Mouse (Mus musculus) frontal cortex, adult (tissue): ENCODE data around the gene Chic2.

Source experiments
- ATAC-seq: cut with Nextera tagmentation; 2 replicates; pipeline ENCODE4 v1.9.2; 2017; ENCODE audit warnings: mild to moderate bottlenecking, moderate library complexity, mixed read lengths; ENCODE audit not compliant: low TSS enrichment

Chic2 gene

DNA sequence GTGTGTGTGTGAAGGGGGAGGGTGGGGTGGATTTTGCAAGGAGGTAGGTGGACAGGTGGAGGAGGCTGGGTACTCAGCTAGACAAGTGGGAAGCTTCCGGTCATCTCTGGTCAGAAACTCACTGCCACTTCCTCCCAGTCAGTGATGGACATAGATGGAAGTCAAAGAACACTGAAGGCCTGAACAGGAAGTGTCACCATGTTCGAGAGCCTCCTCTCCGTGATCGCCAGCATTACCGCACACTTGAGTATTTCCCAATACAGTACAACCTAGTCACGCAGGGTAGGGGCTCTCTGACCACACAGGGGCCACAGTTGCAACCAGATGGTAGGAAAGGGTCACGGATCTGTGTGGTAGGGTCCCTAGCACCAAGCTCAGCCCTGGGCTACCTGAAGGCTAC lies 69.1 kb downstream of the Chic2 start:
- ATAC-seq: no peak

GRCm38 (mm10) chr5:74974726-74975411 lies 69.7 kb downstream of the Chic2 start:
- no peak for ATAC-seq

GRCm38 (mm10) chr5:74974061-74974581 lies 70.5 kb downstream of the Chic2 start:
- ATAC-seq: no peak

DNA sequence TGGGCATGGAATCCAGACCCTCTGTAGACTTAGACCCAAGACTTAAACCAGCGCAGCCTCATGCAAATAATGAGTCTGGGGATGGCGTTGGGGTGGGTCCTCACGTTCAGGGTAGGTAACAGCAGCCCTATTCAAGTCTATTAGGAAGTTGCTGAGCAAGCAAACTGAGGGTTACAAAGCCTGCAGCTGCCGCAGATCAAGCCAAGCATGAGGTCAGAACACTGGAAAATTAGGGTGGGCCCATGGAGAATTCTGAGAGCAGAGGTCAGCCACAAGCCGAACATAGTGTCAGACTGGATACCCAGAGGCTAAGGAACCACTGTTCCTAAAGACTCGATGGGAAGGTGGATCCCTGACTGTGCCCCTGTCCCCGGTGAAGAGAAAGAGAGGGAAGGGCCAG lies 73.2 kb downstream of the Chic2 start:
- no peak for ATAC-seq

DNA sequence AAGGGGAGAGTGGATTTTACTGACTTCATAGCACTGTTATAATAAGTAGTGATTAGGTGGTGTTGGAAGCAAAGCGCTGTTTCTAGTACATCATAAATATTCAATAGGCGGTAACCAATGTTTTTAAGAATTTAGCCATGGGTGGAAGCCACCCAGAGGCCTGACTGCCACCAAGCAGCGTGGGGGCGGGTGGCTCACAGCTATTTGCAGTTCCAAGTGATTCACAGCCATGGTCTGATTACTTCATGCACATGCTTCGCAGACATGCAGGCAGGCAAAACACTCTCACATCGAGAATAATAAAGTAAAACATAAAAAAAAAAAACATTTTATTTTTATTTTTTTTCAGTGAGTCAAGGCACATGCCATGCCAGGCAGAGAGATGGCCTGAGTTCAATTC lies 75.2 kb downstream of the Chic2 start:
- ATAC-seq: no peak

DNA sequence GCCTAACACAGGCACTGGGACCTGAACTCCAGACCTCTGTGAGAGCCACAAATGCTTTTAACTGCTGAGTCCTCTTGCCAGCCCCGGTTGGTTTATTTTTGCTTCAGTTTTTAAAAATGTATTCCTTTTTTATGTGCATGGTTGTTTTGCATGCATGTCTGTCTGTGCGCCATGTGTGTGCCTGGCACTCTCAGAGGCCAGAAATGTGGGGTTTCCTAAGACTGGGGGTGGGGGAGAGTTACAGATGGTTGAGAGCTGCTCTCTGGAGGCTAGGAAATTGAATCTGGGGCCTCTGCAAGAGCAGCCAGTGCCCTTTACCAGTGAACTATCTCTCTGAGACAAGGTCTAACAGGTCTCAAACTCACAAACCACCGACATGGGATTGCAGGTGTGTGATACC lies 76.7 kb downstream of the Chic2 start:
- ATAC-seq: no peak

GRCm38 (mm10) chr5:74966891-74967290 lies 77.7 kb downstream of the Chic2 start:
- no peak for ATAC-seq

DNA sequence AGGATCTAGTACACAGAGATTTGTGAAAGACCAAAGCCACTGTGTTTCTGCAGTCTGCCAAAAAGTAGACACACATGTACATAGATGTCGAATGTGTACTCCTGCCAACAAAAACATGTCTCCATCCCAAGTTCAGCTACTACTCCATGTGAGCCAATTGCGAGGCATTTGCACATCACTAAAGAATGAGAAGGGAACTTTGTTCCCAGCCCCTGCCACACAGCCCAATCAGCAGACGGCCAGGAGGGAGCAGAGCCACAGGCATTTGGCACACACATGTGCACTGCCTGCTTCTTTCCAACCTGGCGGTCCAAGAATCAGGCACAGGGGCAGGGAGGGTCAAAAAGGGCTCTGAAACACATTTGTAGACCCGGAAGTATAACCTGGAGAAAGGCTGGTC lies 81.8 kb downstream of the Chic2 start:
- no peak for ATAC-seq

DNA sequence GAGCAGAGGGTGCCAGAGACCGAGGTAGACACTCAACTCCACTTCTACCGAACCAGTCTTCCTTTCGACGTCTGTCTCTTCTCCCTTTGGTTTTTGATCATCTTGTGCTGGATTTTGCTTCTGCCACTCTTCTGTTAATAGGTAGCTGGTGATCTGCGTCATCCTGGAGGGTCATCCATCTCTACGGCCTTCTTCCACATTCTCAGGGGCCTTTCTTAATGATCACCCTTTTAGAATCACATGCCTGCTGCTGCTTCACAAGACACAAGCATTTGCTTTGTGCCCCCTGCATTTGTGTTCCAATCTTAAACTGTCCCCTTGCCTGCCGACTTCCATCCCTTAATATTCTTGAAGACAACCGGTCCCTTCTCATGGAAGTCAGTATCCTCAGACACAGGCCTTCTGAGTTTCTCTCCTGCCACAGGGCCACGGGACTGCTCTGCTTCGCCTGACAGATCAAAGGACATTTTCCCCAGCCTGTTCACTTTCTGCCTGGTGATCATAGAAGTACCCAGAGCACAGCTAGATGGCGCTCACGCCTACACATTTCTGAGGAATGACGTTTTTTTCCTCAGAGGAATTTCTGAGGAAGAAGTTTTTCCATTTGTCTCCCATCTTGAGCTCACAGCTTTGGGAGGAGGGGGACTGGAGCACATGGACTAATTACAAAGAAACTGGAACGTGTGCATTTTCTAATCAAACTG lies 83.6 kb downstream of the Chic2 start:
- peak; percentile 79 for ATAC-seq

DNA sequence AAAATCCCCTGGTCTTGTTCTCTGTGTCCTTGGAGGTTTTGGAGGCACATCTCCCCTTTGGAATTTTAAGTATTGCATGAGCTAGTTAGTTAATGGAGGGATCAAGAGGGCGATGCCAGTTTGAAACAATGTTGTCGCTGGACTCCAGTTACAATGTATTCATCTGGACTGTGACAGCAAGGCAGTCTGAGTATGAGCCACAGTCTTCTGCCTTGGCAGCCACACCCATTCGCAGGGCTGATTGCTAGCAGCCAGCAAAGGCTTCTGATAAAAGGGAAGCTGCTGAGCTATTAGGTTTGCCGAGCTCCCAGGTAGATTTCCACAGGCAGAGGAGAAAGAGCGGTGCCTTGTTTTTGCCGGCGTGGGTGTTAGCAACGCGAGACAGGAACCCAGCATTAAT lies 84.3 kb downstream of the Chic2 start:
- ATAC-seq: no peak

GRCm38 (mm10) chr5:74957293-74958076 lies 87.1 kb downstream of the Chic2 start:
- ATAC-seq: no peak

GRCm38 (mm10) chr5:74956335-74956734 lies 88.2 kb downstream of the Chic2 start:
- ATAC-seq: no peak

DNA sequence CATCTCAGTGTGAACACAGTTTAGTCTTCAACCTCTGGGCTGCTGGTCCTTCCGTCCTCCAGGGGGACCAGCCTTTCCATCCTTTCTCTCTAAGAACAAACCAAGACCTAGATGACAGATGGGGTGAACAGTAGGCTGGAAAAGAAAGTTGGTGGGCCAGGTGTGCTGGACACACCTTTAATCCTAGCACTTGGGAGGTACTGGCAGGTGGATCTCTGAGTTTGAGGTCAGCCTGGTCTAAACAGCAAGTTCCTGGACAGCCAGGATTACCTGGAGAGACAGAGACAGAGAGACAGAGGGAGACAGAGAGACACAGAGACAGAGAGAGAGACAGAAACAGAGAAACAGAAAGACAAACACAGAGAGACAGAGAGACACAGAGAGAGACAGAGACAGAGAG lies 89.0 kb downstream of the Chic2 start:
- no peak for ATAC-seq

DNA sequence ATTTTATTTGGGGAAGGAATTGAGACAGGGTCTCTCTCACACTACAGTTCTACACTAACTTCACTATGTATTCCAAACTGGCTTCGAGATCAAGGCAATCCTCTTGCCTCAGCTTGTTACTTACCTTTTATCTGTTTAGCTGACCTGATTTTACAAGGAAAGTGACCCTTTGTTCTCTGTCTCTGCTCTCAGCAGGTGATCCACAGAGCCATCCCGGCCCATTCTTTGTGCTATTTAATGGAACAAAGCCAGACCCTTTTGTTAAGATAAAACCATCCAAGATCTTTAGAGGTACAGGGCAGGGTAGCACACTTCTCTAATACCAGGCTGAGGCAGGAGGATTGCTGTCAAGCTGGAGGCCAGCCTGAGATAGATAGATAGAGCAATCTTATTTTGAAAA lies 91.6 kb downstream of the Chic2 start:
- no peak for ATAC-seq

GRCm38 (mm10) chr5:74951375-74951774 lies 93.2 kb downstream of the Chic2 start:
- no peak for ATAC-seq

GRCm38 (mm10) chr5:74949298-74949697 lies 95.3 kb downstream of the Chic2 start:
- peak; percentile 99 for ATAC-seq

- no peak for ATAC-seq
These were observed 96.1 kb downstream of the Chic2 start for GRCm38 (mm10) chr5:74948482-74948881.
